18 mouse cellular contexts compared by ENCODE assay signal in genomic region chr2:39399523-39399922, GRCm38 (mm10).
DNase-seq lines count a peak whose midpoint lies in the region; ATAC-seq lines count a peak whose summit lies in the region.
"Had no signal": no experiment of that assay in that cellular context is flagged by ENCODE, and none has a peak within 500 bp of the region (broad histone marks: within the 10 kb centered on the region; RNA-seq: fewer than 3 reads in every experiment).

No protein-coding gene starts in this region.

- H3K4me2 ChIP-seq in forebrain, embryonic 11.5 days (ENCODE audit: low read depth, low read length, severe bottlenecking), result no peak overlapping the region
- no peak overlapping the region for H3K4me2 ChIP-seq in forebrain, embryonic 16.5 days (ENCODE audit: low read length)
- no peak overlapping the region for H3K4me2 ChIP-seq in limb, embryonic 11.5 days (ENCODE audit: low read depth, severe bottlenecking)
- H3K4me2 ChIP-seq: liver, embryonic 15.5 days; neural tube, embryonic 12.5 days had no signal

- H3K27ac ChIP-seq in forebrain, embryonic 11.5 days (ENCODE audit: low read depth, low read length), result no peak overlapping the region
- H3K27ac ChIP-seq in forebrain, embryonic 16.5 days (ENCODE audit: low read length), result no peak overlapping the region
- no peak overlapping the region for H3K27ac ChIP-seq in limb, embryonic 11.5 days (replicated peaks; ENCODE audit: low read depth, low read length)
- H3K27ac ChIP-seq in limb, embryonic 10.5 days, result no peak overlapping the region
- H3K27ac ChIP-seq: hindbrain, embryonic 10.5 days; layer of hippocampus, adult 2 months; liver, embryonic 15.5 days; macrophage; neural tube, embryonic 12.5 days had no signal

- no peaks in the 10 kb centered on the region for H3K36me3 ChIP-seq in forebrain, embryonic 11.5 days (ENCODE audit: control insufficient read depth, insufficient read depth, low read length)
- no peaks in the 10 kb centered on the region for H3K36me3 ChIP-seq in forebrain, embryonic 16.5 days (ENCODE audit: control insufficient read depth, insufficient read depth)
- H3K36me3 ChIP-seq in limb, embryonic 11.5 days (ENCODE audit: control insufficient read depth, insufficient read depth, low read length), result no peaks in the 10 kb centered on the region
- no peaks in the 10 kb centered on the region for H3K36me3 ChIP-seq in limb, embryonic 10.5 days
- H3K36me3 ChIP-seq: hindbrain, embryonic 10.5 days; liver, embryonic 15.5 days; neural tube, embryonic 12.5 days had no signal

- no peak overlapping the region for H3K9ac ChIP-seq in forebrain, embryonic 11.5 days (ENCODE audit: low read length)
- no peak overlapping the region for H3K9ac ChIP-seq in forebrain, embryonic 16.5 days (replicated peaks; ENCODE audit: low read depth, low read length)
- no peak overlapping the region for H3K9ac ChIP-seq in limb, embryonic 11.5 days (ENCODE audit: low read length)
- H3K9ac ChIP-seq: liver, embryonic 15.5 days; neural tube, embryonic 12.5 days had no signal

- no peaks in the 10 kb centered on the region for H3K9me3 ChIP-seq in forebrain, embryonic 11.5 days (ENCODE audit: control insufficient read depth, low read length)
- H3K9me3 ChIP-seq in forebrain, embryonic 16.5 days (ENCODE audit: control insufficient read depth, low read length), result no peaks in the 10 kb centered on the region
- no peaks in the 10 kb centered on the region for H3K9me3 ChIP-seq in limb, embryonic 11.5 days (ENCODE audit: control insufficient read depth, low read length)
- H3K9me3 ChIP-seq in limb, embryonic 10.5 days (replicated peaks), result no peaks in the 10 kb centered on the region
- H3K9me3 ChIP-seq: hindbrain, embryonic 10.5 days; liver, embryonic 15.5 days; neural tube, embryonic 12.5 days had no signal

- no peak for DNase-seq in forebrain, embryonic 11.5 days (ENCODE audit: low spot score)
- DNase-seq in limb, embryonic 11.5 days (ENCODE audit: low spot score), result peak; percentile 31
- DNase-seq in limb, embryonic 10.5 days (ENCODE audit: low spot score), result no peak
- DNase-seq in ES-CJ7 (ENCODE audit: low read depth, low spot score), result peak; percentile 30
- peak; percentile 35 for DNase-seq in retina, embryonic 14.5 days (ENCODE audit: low spot score)
- no peak for DNase-seq in lung, postnatal 36 days
- DNase-seq: adrenal gland, postnatal 25 days; midbrain, embryonic 14.5 days; spleen, adult 18-20 months; thymus, postnatal 36 days had no signal

- no peak overlapping the region for H3K4me3 ChIP-seq in forebrain, embryonic 11.5 days (ENCODE audit: low read depth, low read length)
- no peak overlapping the region for H3K4me3 ChIP-seq in forebrain, embryonic 16.5 days (replicated peaks; ENCODE audit: low read length)
- no peak overlapping the region for H3K4me3 ChIP-seq in limb, embryonic 11.5 days (ENCODE audit: low read depth, low read length)
- no peak overlapping the region for H3K4me3 ChIP-seq in limb, embryonic 10.5 days
- H3K4me3 ChIP-seq: erythroblast, embryonic 14.5 days; hindbrain, embryonic 10.5 days; layer of hippocampus, adult 2 months; liver, embryonic 15.5 days; neural tube, embryonic 12.5 days had no signal

- ATAC-seq in forebrain, embryonic 11.5 days (replicated peaks; ENCODE audit: low FRiP score), result 0 out of 2 replicates have a peak, but pooled peaks have one; percentile 46
- ATAC-seq in forebrain, embryonic 16.5 days, result no peak
- ATAC-seq in limb, embryonic 11.5 days (ENCODE audit: insufficient number of reproducible peaks, low FRiP score, low TSS enrichment, low read depth), result no peak
- ATAC-seq: intestine, postnatal 0 days had no signal

- H3K27me3 ChIP-seq in forebrain, embryonic 11.5 days (ENCODE audit: control insufficient read depth, insufficient read depth, low read length), result no peaks in the 10 kb centered on the region
- no peaks in the 10 kb centered on the region for H3K27me3 ChIP-seq in forebrain, embryonic 16.5 days (replicated peaks; ENCODE audit: control insufficient read depth, insufficient read depth, low read length)
- no peaks in the 10 kb centered on the region for H3K27me3 ChIP-seq in limb, embryonic 11.5 days (ENCODE audit: control insufficient read depth, insufficient read depth, low read length)
- no peaks in the 10 kb centered on the region for H3K27me3 ChIP-seq in limb, embryonic 10.5 days (ENCODE audit: low read depth, poor library complexity, severe bottlenecking)
- H3K27me3 ChIP-seq: liver, embryonic 15.5 days; neural tube, embryonic 12.5 days had no signal

- H3K4me1 ChIP-seq in forebrain, embryonic 11.5 days (replicated peaks; ENCODE audit: control insufficient read depth, insufficient read depth, low read length), result no peaks in the 10 kb centered on the region
- H3K4me1 ChIP-seq in forebrain, embryonic 16.5 days (replicated peaks; ENCODE audit: control insufficient read depth, insufficient read depth, low read length), result no peaks in the 10 kb centered on the region
- H3K4me1 ChIP-seq in limb, embryonic 11.5 days (ENCODE audit: control insufficient read depth, insufficient read depth, low read length), result no peaks in the 10 kb centered on the region
- 0 out of 2 replicates have a peak, but pooled peaks cover 3% of the 10 kb centered on the region for H3K4me1 ChIP-seq in limb, embryonic 10.5 days
- H3K4me1 ChIP-seq: hindbrain, embryonic 10.5 days; liver, embryonic 15.5 days; neural tube, embryonic 12.5 days had no signal

- 68% methylated on average over 2 of the region's 2 CpGs for WGBS in forebrain, embryonic 11.5 days
- WGBS in forebrain, embryonic 16.5 days, result 77% methylated on average over 2 of the region's 2 CpGs
- WGBS in limb, embryonic 11.5 days, result 76% methylated on average over 2 of the region's 2 CpGs
- 69% methylated on average over 2 of the region's 2 CpGs for WGBS in limb, embryonic 10.5 days

Comparison
In these comparisons a context has a peak if more than half of its experiments do, and no peak if none do; other contexts are left out.
1. DNase-seq: peak in limb, embryonic 11.5 days (single experiment), ES-CJ7 (single experiment) and retina, embryonic 14.5 days (single experiment); none in forebrain, embryonic 11.5 days (single experiment), limb, embryonic 10.5 days (single experiment) and lung, postnatal 36 days (single experiment).